Mouse (Mus musculus) retina, postnatal 1 day (tissue): ENCODE data around the gene AL731706.1.
"Not testable (repeated sequence)": the region's sequence is repeated elsewhere in the genome, so short reads cannot be mapped to it uniquely, and the experiment has no call there.

ENCODE experiments used
- DNase-seq: peaks from one replicate; pipeline ENCODE4 v3.0.0-alpha.2; 2012

AL731706.1 gene

DNA sequence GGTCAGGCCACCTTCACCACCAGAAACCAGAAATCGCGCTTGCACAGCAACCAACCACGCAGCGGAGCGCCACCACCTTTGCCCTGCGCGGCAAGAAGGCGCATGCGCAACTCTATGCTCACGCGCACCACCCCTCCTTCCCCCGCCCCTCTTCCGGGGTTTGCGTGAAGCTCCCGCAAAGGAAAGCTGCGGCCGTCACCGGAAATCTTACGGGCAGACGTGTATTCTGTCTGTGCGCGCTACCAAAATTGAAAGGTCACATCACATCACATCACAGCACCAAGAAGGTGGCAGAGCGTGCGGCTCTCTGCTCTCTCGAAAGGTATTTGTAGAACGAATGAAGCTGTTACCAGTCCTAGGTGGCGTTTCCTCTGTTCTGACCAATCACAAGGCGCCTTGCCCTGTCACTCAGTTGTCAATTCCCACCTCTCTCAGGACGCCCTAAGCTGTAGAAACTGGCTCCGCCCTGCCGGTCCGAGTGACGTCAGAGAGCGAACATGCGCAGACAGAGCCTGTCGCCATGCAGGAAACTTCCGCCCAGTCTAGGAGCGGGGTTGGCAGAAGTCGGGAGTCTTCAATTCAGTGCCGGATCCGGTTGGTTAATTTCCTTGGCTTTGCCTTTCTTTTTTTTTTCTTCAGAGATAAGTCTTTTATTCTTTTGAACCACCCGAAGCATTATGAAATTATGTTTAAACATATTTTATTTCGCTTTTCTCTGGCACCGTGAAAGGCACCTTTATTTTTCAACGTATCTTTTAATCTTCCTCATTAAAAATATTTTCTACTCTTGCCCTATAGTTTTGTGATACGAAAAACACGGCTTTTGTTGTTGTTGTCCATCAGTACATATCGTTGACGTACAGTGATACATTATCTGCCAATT lies at the start of gene AL731706.1, which contains the start of the genes Slx4ip and Mkks:
Gene AL731706.1 (minus strand): TSS at position 322 of the 883 bp plus-strand sequence.
Gene Slx4ip (plus strand): TSS at position 151 of the 883 bp plus-strand sequence.
Gene Mkks (minus strand): TSS at position 322 of the 883 bp plus-strand sequence.
- DNase-seq = peak; percentile 100

DNA sequence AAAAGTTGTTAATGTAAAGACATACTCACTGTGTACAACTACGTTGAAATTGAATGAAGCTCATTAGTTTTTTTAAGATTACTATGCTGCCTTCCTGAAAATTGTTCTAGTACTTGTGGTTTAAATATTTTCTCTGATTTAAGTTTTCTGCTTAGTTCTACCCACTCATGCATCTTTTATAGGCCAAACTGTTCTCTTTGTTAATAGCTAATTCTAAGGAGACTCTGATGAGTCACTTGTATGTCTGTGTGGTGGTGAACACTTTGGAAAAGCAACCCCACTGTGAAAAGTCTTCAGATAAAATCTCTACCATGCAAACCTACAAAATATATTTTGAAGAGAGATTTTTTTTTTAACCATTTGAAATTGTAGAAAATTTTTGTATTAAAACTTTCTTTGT lies 47.1 kb upstream of the AL731706.1 start:
- no peak for DNase-seq

DNA sequence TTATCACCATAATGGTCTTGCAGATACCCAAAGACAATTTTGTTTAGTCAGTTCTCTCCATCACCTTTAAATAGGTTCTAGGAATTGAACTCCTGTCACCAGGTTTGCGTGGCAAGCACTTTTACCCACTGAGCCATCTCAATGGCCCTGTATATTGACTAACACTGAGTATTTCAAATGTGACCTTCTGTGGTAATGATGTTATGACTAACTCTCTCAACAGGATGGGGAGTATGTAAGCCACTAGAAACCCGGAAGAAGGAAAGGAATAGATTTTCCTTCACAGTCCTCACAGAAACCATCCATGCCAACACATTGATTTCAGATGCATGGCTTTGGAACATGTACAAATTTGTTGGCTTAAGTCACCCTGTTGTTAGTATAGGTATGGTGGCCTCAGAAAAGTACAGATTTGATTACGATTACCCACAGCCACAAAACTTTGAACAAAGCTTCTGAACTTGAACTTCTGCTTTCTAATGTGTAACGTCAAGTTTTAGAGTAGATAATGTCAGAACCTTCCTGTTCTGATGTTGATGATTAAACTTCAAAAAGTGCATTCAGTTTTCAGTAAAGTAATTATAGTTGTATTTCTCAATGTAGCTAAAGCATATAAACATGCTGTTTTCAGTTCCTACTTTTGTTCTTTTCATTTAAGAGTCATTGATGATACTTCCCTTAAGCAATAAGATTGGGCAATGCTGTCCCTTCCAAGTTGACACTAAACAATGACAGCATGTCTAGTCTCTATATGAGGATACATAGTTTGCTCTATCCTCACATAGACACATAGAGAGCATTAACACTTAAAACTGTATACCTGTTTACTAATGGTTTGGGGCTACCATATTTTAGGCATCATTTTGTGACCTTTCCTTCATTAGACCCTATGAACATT lies 45.5 kb upstream of the AL731706.1 start:
- no peak for DNase-seq

DNA sequence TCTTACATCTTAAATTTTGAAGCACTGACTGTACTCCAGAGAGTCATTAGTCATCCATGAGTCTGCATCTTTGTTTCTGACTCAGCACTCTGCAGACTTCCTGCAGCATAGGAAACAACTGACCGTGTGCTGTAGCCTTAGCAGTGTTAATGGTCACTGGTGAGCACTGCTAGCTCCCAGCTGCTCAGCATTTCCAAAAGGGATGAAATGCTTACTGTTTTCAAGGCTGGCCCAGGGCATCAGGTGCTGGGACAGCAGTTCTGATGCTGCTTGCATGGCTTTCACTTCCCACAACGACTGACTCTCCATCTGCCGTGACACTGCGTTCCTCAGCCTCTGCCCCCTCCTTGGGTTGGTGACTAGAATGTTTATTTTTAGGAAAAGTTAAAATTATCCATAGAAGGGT lies 29.8 kb upstream of the AL731706.1 start:
- peak; percentile 11 for DNase-seq

DNA sequence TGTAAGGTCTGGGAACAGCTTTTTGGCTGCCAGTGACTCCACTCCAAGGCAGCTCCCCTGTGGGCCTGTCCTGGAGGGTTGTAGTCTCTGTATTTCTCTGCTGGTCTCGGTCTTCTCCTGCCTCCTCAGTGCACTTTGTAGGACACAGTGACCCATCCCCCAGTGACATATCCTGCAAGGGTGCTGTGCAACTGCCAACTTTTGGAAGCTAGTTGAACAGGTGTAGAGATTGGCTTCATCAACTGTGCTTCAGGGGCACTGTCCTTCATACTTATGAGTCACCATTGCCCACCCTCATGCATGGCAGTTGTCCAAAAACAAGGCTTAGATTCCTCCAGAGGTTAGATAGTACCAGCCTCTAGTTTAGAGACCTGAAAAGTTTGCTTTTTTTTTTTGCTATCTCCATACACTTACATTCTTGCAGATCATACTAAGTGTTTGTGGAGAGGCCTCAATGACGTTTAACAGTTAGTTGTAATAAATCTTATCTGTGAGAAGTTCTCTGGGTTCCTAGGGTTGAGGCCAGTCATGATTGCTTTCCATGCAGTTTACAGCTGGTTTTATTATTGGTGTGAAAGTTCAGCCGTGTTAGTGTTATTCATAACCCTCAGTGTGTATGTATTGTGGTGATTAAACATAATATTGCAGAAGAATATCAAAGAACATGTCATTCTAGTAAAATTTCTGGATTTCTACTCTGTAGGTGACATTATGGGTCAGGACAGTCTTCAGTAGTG lies 29.2 kb upstream of the AL731706.1 start:
- DNase-seq = no peak

DNA sequence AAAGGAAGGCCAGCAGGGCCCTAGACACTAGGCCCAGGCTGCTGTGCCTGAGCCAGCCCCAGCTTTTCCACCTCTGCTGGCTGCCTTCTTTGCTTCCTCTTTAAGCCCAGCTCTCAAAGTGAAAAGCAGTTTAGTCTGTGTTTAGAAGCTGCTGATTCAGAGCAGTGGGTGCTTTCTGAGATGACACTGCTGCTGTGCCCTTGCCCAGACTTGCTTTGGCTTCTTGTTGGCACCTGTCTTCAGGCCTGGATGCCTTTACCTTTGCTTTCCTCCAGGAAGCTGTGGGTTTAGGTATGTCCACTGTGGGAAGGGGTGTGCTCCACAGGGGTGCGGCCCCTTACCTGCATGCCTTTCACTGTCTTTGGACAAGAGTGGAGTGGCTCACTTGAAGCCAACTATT lies 28.2 kb upstream of the AL731706.1 start:
- no peak for DNase-seq

DNA sequence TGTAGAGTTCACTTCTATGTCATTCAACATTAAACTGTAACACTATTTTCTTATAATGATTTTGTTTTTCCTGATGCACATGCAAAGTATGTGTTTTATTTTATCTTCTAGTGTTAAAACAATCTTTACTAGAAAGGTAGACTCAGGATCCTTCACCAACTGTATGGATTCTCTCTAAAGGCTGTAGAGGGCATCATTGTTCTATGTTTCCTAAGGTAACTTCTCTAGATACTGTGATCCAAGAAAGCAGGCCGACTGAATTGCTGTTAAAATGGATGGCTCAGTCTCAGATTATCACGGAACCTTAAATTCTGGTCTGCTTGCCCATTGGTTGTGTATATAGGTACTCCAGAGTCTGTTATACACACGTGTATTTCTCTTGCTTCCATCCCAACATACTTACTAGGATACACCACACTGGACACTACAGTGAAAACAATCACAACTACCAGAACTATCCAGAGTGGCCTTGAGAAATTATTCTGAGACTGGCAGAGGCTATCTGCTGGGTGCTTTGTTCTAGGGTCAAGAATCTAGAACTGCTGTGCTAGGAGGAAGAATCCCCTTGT lies 23.2 kb upstream of the AL731706.1 start:
- DNase-seq = peak; percentile 47

DNA sequence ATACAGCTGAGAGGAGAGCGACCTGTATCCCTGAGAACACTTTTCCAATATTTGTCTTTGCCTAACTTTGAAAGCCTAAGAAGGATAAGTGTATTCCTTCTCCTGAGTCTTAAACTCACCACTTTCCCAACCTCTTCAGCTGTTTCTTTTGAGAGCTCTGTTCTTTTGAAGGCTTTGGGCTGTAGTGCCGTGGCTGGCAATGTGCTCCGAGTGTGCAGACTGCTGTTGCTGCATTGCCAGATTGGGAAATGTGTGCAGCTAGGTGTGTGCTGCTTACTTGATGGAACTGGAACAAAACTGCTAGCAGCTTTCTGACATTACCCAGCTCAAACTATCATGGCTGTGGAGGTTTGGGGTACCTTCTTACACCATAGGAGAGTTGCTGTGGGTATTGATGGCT lies 21.8 kb upstream of the AL731706.1 start:
- DNase-seq = no peak

DNA sequence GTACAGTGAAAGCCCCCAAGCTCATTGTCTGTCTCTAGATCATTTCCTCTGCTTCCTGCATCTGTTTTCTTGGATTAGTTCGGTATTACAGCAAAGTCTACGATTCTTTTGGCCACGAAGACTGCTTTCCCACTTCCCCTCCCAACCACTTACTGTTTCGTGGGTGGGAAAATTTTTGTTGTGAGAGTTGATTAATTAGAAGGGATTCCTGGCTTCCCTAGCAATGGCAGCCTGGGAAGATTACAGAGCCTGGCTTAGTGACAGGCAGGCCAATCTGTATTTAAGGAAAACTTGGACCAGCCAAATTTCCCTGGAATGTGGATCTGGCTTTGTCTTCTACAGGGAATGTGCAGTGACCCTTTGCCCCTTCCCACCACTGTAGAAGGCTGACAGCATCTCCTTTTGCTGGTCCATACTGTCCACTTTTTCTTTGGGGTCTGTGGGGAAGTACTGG lies 20.8 kb upstream of the AL731706.1 start:
- peak; percentile 35 for DNase-seq

DNA sequence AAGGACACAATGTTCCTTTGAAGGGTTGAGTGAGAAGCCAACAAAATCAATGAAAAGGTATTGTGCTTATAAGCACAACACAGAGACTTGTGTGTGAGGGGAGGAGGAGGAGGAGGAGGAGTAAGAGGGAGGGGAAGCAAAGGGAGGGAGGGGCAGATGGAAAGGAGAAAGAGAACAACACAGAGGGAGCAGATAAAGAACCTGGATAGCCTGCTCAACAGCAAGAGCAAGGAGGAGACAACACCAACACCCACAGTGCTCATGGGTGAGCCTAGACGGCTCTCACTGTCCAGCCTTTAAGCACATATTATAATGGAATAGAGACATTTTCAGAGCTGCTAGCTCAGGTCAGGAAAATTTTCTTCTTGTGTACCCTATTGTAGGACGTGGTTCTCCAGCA lies 18.1 kb upstream of the AL731706.1 start:
- no peak for DNase-seq

DNA sequence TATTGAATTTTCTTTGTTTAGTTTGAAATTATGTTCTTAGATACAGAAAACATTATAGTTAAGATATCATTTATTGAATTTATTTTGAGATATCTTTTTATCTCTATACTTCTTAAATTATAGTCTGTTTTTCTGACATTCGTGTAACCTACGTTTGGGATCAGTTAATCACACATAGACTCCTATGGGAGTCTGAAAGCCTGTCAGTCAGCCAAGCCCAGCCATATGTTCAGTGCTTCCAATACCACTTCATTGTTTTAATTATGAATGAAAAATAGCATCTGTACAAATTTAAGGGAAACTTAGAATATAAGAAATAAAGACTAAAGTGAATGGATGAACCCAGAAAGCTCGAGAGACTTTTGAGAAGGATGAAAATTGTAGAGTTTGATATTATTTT lies 17.4 kb upstream of the AL731706.1 start:
- DNase-seq = no peak

DNA sequence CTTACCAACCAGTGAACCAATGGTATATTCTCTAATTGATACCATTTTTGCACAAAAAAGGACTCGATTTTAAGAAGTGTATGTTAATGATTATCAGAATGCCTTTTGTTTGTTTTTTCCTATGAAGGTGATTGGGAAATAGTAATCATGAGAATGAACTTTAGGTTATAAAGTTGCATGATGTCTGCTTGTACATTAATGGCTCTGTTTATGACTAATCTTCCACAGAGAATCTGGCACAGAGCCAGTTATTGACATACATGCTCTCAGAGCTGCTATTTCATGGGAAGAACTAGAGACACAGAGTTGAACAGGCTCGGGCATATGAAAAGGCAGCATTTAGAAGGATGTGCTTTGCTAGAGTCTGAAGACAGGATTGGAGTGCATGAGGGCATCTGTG lies 4.9 kb upstream of the AL731706.1 start:
- DNase-seq = no peak

DNA sequence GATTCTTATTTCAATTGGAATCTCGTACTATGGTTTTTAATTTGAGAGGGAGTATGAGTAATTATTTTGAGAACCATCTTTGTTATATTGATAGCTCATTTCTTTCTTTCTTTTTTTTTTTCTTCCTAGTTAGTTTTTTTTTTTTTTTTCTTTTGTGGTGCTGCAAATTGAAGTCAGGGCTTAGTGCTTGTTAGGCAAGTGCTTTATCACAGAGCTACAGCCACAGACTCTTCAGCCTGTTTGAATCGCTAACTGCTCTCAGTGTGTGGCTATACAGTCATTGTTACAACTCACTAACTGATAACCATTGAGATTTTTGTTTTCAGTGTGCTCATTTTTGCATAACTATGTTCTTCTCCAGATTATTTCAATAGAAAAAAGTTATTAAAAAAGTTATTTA lies 3.3 kb upstream of the AL731706.1 start:
- DNase-seq = no peak

DNA sequence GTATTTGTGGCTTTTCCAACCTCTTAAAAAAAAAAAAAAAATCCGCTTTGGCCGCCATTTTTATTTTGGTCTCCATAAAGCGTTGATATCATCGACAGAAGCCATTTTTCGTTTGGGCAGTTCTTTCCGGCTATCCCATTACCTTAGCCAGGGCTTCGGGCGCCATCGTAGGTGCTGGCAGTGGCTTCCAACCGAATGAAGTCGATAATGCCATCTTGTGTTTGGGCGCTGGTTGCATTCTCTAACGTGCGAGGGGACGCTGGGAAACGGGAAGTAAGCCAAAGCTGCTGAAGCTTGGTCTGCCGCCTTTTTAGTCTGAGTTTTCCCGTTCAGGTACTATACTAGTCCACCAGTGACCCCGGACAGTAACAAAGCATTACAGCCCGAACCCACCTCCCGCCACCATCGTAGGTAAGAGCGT lies 772 bp upstream of the AL731706.1 start:
- peak; percentile 99 for DNase-seq

DNA sequence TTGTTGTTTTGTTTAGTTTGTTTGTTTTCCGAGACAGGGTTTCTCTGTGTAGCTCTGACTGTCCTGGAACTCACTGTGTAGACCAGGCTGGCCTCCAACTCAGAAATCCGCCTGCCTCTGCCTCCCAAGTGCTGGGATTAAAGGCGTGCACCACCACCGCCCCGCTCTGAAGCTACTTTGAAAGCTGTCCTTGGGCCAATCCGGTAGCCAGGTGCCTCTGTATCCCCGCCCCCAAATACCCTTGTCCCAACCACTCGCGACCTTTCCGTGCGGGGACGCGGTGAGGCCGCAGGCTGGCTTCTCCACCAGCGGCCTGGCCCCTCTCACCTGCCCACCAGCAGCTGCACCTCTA lies 497 bp downstream of the AL731706.1 start:
- not testable (repeated sequence) for DNase-seq

DNA sequence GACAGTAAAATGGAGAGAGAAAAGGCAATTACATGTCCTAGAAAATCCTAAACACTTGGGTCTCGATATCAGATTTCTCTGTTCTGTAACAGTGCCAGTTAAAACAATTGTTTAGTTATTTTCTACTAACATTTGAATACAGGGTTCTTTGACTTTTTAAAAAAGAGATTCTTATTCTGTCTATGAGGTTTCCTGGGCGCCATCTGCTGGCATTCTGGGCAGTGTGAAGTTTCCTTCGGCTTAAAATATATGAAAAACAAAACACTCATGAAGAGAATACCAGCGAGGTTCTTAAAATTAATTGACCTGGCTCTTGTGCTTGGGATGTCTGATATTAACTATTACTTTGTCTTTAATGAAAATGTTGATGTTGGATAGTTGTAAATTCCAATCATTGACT lies 4.3 kb downstream of the AL731706.1 start:
- DNase-seq = peak; percentile 17

DNA sequence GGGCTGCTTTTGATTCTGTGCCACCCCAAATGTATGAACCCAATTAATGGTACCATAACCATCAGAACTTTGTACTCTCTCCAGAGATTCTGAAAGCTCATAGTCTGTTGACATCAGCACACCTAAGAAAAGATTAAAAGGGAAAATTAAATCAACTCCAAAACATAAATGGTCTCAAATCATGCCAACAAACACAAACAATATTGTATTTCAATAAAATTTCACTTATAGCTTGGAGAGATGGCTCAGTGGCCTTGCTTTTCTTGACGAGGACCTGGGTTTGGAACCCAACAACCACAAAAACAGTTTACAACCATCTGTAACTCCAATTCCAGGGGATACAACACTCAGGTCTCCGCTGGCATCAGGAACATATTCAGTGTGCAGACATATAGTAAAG lies 5.6 kb downstream of the AL731706.1 start, which contains the start of gene AL731706.2:
Gene AL731706.2 (minus strand): TSS at position 101 of the 400 bp plus-strand sequence.
- no peak for DNase-seq

DNA sequence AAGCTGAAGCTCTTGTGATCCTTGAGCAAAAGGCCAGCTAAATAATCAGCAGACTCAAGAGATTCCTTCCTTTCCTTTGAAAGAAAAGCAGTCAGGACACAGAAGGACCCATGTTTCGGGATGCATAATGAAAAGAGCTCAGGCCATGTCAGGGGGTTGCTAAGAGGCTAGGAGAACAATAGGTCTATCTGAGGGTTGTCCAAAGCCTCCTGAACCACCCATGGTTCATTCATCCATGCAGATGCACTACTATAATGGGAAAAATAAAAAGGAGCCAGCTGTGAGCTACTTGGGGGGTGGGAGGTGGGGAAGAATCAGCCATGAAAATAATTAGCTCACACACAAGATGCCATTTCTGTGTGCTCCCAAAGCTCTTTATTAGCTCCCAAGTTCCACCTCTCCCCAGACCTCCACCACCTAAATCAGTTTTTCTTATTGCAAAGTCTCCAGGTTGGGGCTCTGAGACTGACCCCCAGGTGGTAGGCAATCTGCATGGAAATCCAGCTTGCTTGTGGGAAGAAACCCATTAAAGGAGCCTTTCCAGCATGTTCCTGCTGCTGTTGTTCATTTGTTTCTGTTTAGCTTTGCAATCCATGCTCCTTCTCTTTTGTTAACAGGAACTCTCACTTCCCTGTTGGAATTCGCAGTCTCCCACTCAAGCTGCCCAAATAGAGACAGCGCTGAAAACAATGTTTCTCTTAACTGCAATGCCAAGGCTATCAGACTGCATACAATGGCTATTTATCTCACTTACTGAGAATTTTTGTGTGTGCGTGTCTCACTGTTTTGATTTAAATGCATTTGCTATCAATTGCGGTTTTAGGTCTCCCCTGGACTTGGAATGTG lies 36.4 kb downstream of the AL731706.1 start:
- peak; percentile 56 for DNase-seq

DNA sequence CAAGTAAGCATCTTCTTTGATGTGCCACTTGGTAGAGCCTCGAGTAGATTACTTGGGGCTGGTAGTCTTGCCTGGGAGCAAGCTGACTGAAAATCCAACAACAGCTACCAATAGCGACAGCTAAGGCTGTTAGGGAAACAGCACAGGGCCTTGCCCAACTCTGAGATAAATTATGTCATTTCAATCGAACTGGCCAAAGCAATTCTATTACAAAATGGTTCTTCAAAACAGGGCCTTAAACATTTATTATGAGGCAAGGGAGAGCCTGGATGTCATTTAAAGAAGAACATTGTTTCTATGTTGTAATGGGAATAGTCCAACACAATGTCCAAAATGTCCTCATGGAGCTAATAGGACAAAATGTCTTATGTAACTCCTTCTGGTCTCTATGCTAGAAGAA lies 40.8 kb downstream of the AL731706.1 start:
- no peak for DNase-seq

DNA sequence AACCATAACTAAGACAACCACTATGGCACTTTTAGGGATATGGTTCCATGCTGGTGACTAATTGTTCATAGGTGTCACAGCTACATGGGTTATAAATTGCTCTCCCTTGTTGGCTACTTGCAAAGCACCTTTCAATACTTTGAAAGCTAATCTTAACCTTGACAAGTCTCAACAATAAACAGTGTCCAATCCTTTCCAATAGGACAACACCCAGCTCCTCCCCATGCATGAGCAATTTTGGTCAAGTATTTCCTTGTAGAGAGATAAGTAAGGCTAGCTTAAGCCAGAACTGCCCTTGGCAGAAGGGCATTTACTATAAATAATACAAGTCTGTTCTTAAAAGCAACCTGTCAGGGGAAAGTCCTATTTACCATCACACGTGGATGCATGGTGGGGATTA lies 53.2 kb downstream of the AL731706.1 start:
- no peak for DNase-seq

DNA sequence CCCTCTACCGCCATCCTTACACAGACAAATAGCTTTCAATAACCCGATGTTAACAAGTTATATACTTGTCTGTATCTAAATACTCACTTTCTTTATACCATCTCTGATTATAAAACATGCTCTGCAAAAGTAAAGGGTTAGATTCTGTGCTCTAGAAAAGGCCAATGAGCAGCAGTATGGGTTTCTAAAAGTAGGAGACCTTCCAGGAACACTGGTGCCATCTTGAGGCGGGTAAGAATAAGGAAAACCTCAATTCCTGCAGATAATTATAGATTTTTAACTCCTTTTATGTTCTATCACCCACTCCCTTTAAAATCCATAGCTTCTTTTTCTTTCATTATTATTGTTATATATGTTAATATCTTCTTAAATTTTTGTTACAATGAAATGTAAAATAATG lies 55.3 kb downstream of the AL731706.1 start:
- peak; percentile 7 for DNase-seq
